Mouse (Mus musculus) retina, postnatal 7 days (tissue): ENCODE measurements around the gene Dnaic2.

Experiments
- DNase-seq: peaks from one replicate; pipeline ENCODE4 v3.0.0-alpha.2; 2012; ENCODE audit warnings: low read depth, low spot score

Dnaic2 gene

GRCm38 (mm10) chr11:114797981-114798380 is 70.8 kb downstream of the Dnaic2 start:
- DNase-seq, result no peak

- DNase-seq, result no peak
Measured at GRCm38 (mm10) chr11:114798624-114799023, 71.4 kb downstream of the Dnaic2 start, which contains the start of gene Gpr142. Gpr142 (plus strand) TSS chr11:114798924.

- DNase-seq, result no peak
Measured at GRCm38 (mm10) chr11:114801906-114802305, 74.7 kb downstream of the Dnaic2 start.

GRCm38 (mm10) chr11:114802540-114803267 is 75.5 kb downstream of the Dnaic2 start:
- no peak for DNase-seq

- no peak for DNase-seq
Measured at GRCm38 (mm10) chr11:114803990-114804389, 76.8 kb downstream of the Dnaic2 start.

GRCm38 (mm10) chr11:114807025-114807424 is 79.8 kb downstream of the Dnaic2 start:
- no peak for DNase-seq
